In the genomic region with DNA sequence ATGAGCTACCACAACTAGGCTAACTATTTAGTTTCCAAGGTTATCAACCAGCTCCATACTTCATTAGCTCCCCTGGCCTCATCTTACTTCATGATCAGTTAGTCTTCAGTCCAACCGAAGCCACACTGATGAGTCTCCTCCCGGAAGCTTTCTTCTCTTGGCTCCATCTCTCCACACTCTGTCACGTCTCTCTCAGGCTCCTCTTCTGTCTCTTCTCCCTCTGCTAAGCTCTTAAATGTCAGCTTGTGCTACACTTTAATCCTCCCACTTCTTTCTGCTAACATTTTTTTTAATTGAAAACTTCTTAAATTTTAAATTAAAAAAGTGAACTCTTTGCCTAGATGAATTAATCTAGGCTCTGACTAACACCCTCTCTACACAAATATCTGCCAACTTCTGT, we compare ENCODE assay signal across 24 mouse cellular contexts.
"Had no signal": no experiment of that assay in that cellular context is flagged by ENCODE, and none has a peak within 500 bp of the region (broad histone marks: within the 10 kb centered on the region; RNA-seq: fewer than 3 reads in every experiment).

No protein-coding gene starts in this region.

- ATAC-seq: hindbrain, embryonic 16.5 days; inflammation-experienced regulatory T-cells, adult 6 months; intestine, embryonic 15.5 days; intestine, postnatal 0 days had no signal

- H3K27ac ChIP-seq: gastrocnemius, adult 2 months; heart, embryonic 10.5 days; hindbrain, embryonic 10.5 days; hindbrain, embryonic 12.5 days; hindbrain, embryonic 14.5 days; intestine, embryonic 15.5 days; limb, embryonic 10.5 days; limb, embryonic 12.5 days; liver, embryonic 13.5 days had no signal

- H3K36me3 ChIP-seq: heart, embryonic 10.5 days; heart, embryonic 12.5 days; hindbrain, embryonic 10.5 days; hindbrain, embryonic 12.5 days; intestine, embryonic 15.5 days; limb, embryonic 10.5 days; limb, embryonic 12.5 days; liver, embryonic 13.5 days had no signal

- H3K4me3 ChIP-seq: gastrocnemius, adult 2 months; heart, embryonic 10.5 days; heart, embryonic 12.5 days; hindbrain, embryonic 10.5 days; hindbrain, embryonic 12.5 days; intestine, embryonic 15.5 days; limb, embryonic 10.5 days; limb, embryonic 12.5 days; liver, embryonic 13.5 days had no signal

- H3K27me3 ChIP-seq: heart, embryonic 12.5 days; hindbrain, embryonic 12.5 days; intestine, embryonic 15.5 days; limb, embryonic 12.5 days; liver, embryonic 13.5 days had no signal

- H3K4me1 ChIP-seq: heart, embryonic 10.5 days; heart, embryonic 12.5 days; hindbrain, embryonic 12.5 days; intestine, embryonic 15.5 days; liver, embryonic 13.5 days had no signal

- DNase-seq: gastrocnemius, adult 2 months; gastrocnemius, postnatal 10 days; gastrocnemius, postnatal 25 days; heart, adult 18-20 months; heart, postnatal 10 days; heart, postnatal 4 days; kidney, adult 18-20 months; kidney, adult 8-10 months; kidney, postnatal 10 days; kidney, postnatal 25 days; kidney, postnatal 4 days; liver; liver, embryonic 13.5 days had no signal
